Mouse (Mus musculus) stomach, embryonic 16.5 days (tissue): ENCODE measurements around the gene Ddx1. TPM values are rescaled to one million over a fixed set of nuclear protein-coding genes. Genes with fewer than 3 reads are reported as not detected.

Experiments
- ATAC-seq: fragments of 200-750 bp; cut with Nextera tagmentation; 2 replicates; pipeline ENCODE4 v1.8.0; 2017; ENCODE audit warnings: moderate number of reproducible peaks, moderate TSS enrichment; ENCODE audit not compliant: insufficient read depth, low FRiP score
- H3K27ac ChIP-seq: fragments of 300-500 bp; sonication (generic); 2 replicates; pipeline ENCODE4 v1.5.1; 2014; ENCODE audit warnings: low read length
- H3K27me3 ChIP-seq: fragments of 300-500 bp; sonication (generic); 2 replicates; pipeline ENCODE4 v1.6.1; 2014; ENCODE audit warnings: low read length, control low read depth, mixed read lengths; ENCODE audit not compliant: control insufficient read depth, insufficient read depth
- H3K36me3 ChIP-seq: fragments of 300-500 bp; sonication (generic); 2 replicates; pipeline ENCODE4 v1.6.1; 2014; ENCODE audit warnings: low read length; ENCODE audit not compliant: control insufficient read depth, insufficient read depth
- H3K4me1 ChIP-seq: fragments of 300-500 bp; sonication (generic); 2 replicates; pipeline ENCODE4 v1.6.1; 2014; ENCODE audit warnings: low read length, control low read depth, mixed read lengths; ENCODE audit not compliant: control insufficient read depth, insufficient read depth
- H3K4me2 ChIP-seq: fragments of 300-500 bp; sonication (generic); 2 replicates; pipeline ENCODE4 v1.6.1; 2014; ENCODE audit warnings: low read depth, low read length, mixed read lengths
- H3K4me3 ChIP-seq: fragments of 300-500 bp; sonication (generic); replicated peaks from 2 replicates; pipeline ENCODE4 v1.5.1; 2014; ENCODE audit warnings: mild to moderate bottlenecking, low read length
- H3K9ac ChIP-seq: fragments of 300-500 bp; sonication (generic); 2 replicates; pipeline ENCODE4 v1.6.1; 2014; ENCODE audit warnings: low read length
- H3K9me3 ChIP-seq: fragments of 300-500 bp; sonication (generic); replicated peaks from 2 replicates; pipeline ENCODE4 v1.6.1; 2016; ENCODE audit warnings: low read length, control low read depth; ENCODE audit not compliant: control insufficient read depth
- WGBS: fragments of 180-500 bp; shearing (Covaris S2); extraction: QIAGEN DNeasy Blood & Tissue Kit; methylation state at CpG from one replicate; pipeline ENCODE4 v1.1.7; 2014; 5-methylcytosine and 5-hydroxymethylcytosine counted together
- polyA plus RNA-seq: library from polyadenylated mRNA; unstranded; fragments of >200 nt; fragmentation: Nextera tagmentation; extraction: Ambion mirVana; gene quantifications from 2 replicates; pipeline ENCODE4 v1.2.1, GENCODE M21; 2015

Ddx1 gene
- polyA plus RNA-seq, 1 experiment from 2014 or later: 134 TPM

GRCm38 (mm10) chr12:13208983-13209451 is 40.0 kb downstream of the Ddx1 start:
- no peaks in the 10 kb centered on the region for H3K36me3 ChIP-seq
- no peak overlapping the region for H3K27ac ChIP-seq

GRCm38 (mm10) chr12:13208517-13208916 is 40.5 kb downstream of the Ddx1 start:
- no peak overlapping the region for H3K27ac ChIP-seq
- no peak overlapping the region for H3K4me3 ChIP-seq
- peaks cover 7% of the 10 kb centered on the region; the same call in 1 of the 2 replicates for H3K4me1 ChIP-seq
- no peaks in the 10 kb centered on the region for H3K36me3 ChIP-seq
- H3K9ac ChIP-seq: no peak overlapping the region
- no peak for ATAC-seq
- H3K27me3 ChIP-seq: no peaks in the 10 kb centered on the region
- no peak overlapping the region for H3K4me2 ChIP-seq
- 78% methylated on average over 1 of the region's 1 CpGs for WGBS
- H3K9me3 ChIP-seq: 0 out of 2 replicates have a peak, but pooled peaks cover 4% of the 10 kb centered on the region

More at GRCm38 (mm10) chr12:13208983-13209451, 40.0 kb downstream of the Ddx1 start:
- H3K9ac ChIP-seq: no peak overlapping the region
- no peak for ATAC-seq
- peaks cover 7% of the 10 kb centered on the region; the same call in 1 of the 2 replicates for H3K4me1 ChIP-seq
- H3K27me3 ChIP-seq: no peaks in the 10 kb centered on the region
- H3K4me3 ChIP-seq: no peak overlapping the region
- 0 out of 2 replicates have a peak, but pooled peaks cover 4% of the 10 kb centered on the region for H3K9me3 ChIP-seq
- 73% methylated on average over 11 of the region's 11 CpGs for WGBS
- no peak overlapping the region for H3K4me2 ChIP-seq

GRCm38 (mm10) chr12:13207099-13207498 is 41.9 kb downstream of the Ddx1 start:
- WGBS: 54% methylated on average over 8 of the region's 8 CpGs

GRCm38 (mm10) chr12:13205733-13206132 is 43.3 kb downstream of the Ddx1 start:
- Histone ChIP-seq H3K9ac (no peak overlapping the region), H3K27me3 (no peaks in the 10 kb centered on the region), H3K4me3 (no peak overlapping the region), H3K36me3 (no peaks in the 10 kb centered on the region), H3K4me2 (no peak overlapping the region), H3K27ac (no peak overlapping the region), H3K4me1 (no peaks in the 10 kb centered on the region), H3K9me3 (0 out of 2 replicates have a peak, but pooled peaks cover 1% of the 10 kb centered on the region)
- no peak for ATAC-seq
- WGBS: 76% methylated on average over 3 of the region's 3 CpGs

More at GRCm38 (mm10) chr12:13207099-13207498, 41.9 kb downstream of the Ddx1 start:
- H3K27ac ChIP-seq: no peak overlapping the region
- no peak overlapping the region for H3K4me3 ChIP-seq
- ATAC-seq: no peak
- no peaks in the 10 kb centered on the region for H3K27me3 ChIP-seq
- peaks cover 5% of the 10 kb centered on the region; the same call in 1 of the 2 replicates for H3K4me1 ChIP-seq
- H3K4me2 ChIP-seq: no peak overlapping the region
- H3K36me3 ChIP-seq: no peaks in the 10 kb centered on the region
- H3K9me3 ChIP-seq: 0 out of 2 replicates have a peak, but pooled peaks cover 4% of the 10 kb centered on the region
- H3K9ac ChIP-seq: no peak overlapping the region

GRCm38 (mm10) chr12:13202322-13202721 is 46.7 kb downstream of the Ddx1 start:
- Histone ChIP-seq H3K4me1 (no peaks in the 10 kb centered on the region), H3K27ac (no peak overlapping the region), H3K36me3 (no peaks in the 10 kb centered on the region), H3K4me3 (no peak overlapping the region), H3K9me3 (no peaks in the 10 kb centered on the region), H3K9ac (no peak overlapping the region), H3K27me3 (no peaks in the 10 kb centered on the region), H3K4me2 (no peak overlapping the region)
- ATAC-seq: peak; percentile 40; the same call in 1 of the 2 replicates

- Histone ChIP-seq H3K27me3 (no peaks in the 10 kb centered on the region), H3K4me2 (no peak overlapping the region), H3K36me3 (no peaks in the 10 kb centered on the region), H3K4me3 (no peak overlapping the region), H3K9me3 (no peaks in the 10 kb centered on the region), H3K9ac (no peak overlapping the region), H3K4me1 (no peaks in the 10 kb centered on the region), H3K27ac (no peak overlapping the region)
- no peak for ATAC-seq
- WGBS: 70% methylated on average over 6 of the region's 6 CpGs
These were observed 48.4 kb downstream of the Ddx1 start for GRCm38 (mm10) chr12:13200576-13200975.

- Histone ChIP-seq H3K9ac (no peak overlapping the region), H3K36me3 (no peaks in the 10 kb centered on the region), H3K4me3 (no peak overlapping the region), H3K4me2 (no peak overlapping the region), H3K4me1 (no peaks in the 10 kb centered on the region), H3K27me3 (no peaks in the 10 kb centered on the region), H3K9me3 (no peaks in the 10 kb centered on the region), H3K27ac (no peak overlapping the region)
- WGBS: 72% methylated on average over 13 of the region's 13 CpGs
- ATAC-seq: no peak
These were observed 49.4 kb downstream of the Ddx1 start for GRCm38 (mm10) chr12:13199338-13200301.

- no peak for ATAC-seq
- H3K4me3 ChIP-seq: no peak overlapping the region
- no peak overlapping the region for H3K27ac ChIP-seq
- no peaks in the 10 kb centered on the region for H3K4me1 ChIP-seq
- 62% methylated on average over 3 of the region's 3 CpGs for WGBS
- H3K36me3 ChIP-seq: no peaks in the 10 kb centered on the region
- no peak overlapping the region for H3K9ac ChIP-seq
- no peak overlapping the region for H3K4me2 ChIP-seq
- no peaks in the 10 kb centered on the region for H3K9me3 ChIP-seq
- no peaks in the 10 kb centered on the region for H3K27me3 ChIP-seq
These were observed 50.9 kb downstream of the Ddx1 start for GRCm38 (mm10) chr12:13198157-13198556.

- Histone ChIP-seq H3K4me3 (no peak overlapping the region), H3K4me2 (no peak overlapping the region), H3K36me3 (no peaks in the 10 kb centered on the region), H3K27ac (no peak overlapping the region), H3K4me1 (no peaks in the 10 kb centered on the region), H3K9me3 (no peaks in the 10 kb centered on the region), H3K9ac (no peak overlapping the region), H3K27me3 (no peaks in the 10 kb centered on the region)
- WGBS: 75% methylated on average over 4 of the region's 4 CpGs
- no peak for ATAC-seq
These were observed 52.9 kb downstream of the Ddx1 start for GRCm38 (mm10) chr12:13196146-13196545.
